Mouse (Mus musculus) kidney, adult 2 months (tissue): ENCODE measurements around the gene Rerg.

Experiments
- CTCF ChIP-seq: fragments of 200-500 bp; conservative IDR thresholded peaks from 2 replicates; pipeline ENCODE4 v1.5.1; 2011; ENCODE audit warnings: low read depth, mild to moderate bottlenecking, control low read depth, low read length, moderate library complexity, mixed read lengths; ENCODE audit not compliant: insufficient read depth, insufficient read length
- POLR2A ChIP-seq: fragments of 200-500 bp; IDR thresholded peaks from one replicate; pipeline ENCODE4 v1.6.1; 2011; ENCODE audit warnings: low read depth, low read length, control low read depth

- TF ChIP-seq CTCF (no peak), POLR2A (no peak)
These were observed 123.3 kb downstream of the Rerg start for GRCm38 (mm10) chr6:137047036-137047435.
